Mouse (Mus musculus) spleen, adult 12 weeks (tissue): Measurements from ENCODE around the gene Col23a1.
"Not testable (repeated sequence)": the region's sequence is repeated elsewhere in the genome, so short reads cannot be mapped to it uniquely, and the experiment has no call there.

ENCODE experiments used
- DNase-seq: peaks from one replicate; pipeline ENCODE4 v3.0.0; 2022; ENCODE audit warnings: low spot score

Col23a1 gene

DNA sequence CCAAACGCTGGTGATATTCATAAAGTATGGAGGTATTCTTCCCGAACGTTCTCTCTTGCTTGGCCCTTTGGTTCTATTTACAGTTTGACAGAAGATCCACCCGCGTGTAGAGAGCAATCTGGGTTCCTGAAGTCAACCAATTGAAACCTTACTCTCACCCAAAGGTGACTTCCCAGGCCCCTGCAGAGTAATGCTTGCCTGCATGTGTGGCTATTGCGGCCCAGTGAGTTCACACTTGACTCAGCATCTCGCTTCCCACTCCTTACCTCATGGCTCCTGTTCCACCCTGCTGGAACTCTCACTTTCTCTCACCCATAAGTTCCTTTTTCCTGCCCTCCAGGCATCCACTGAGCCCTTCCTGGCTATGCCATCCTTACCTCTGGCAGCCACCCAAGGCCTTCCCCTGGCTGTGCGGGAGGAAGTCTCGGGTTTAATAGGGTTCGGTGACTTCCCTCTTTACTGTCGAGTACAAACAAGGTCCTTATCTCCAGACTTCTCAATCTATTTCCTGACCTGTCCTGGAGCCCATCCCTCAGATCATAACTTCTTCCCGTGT lies 38.7 kb downstream of the Col23a1 start:
- no peak for DNase-seq

DNA sequence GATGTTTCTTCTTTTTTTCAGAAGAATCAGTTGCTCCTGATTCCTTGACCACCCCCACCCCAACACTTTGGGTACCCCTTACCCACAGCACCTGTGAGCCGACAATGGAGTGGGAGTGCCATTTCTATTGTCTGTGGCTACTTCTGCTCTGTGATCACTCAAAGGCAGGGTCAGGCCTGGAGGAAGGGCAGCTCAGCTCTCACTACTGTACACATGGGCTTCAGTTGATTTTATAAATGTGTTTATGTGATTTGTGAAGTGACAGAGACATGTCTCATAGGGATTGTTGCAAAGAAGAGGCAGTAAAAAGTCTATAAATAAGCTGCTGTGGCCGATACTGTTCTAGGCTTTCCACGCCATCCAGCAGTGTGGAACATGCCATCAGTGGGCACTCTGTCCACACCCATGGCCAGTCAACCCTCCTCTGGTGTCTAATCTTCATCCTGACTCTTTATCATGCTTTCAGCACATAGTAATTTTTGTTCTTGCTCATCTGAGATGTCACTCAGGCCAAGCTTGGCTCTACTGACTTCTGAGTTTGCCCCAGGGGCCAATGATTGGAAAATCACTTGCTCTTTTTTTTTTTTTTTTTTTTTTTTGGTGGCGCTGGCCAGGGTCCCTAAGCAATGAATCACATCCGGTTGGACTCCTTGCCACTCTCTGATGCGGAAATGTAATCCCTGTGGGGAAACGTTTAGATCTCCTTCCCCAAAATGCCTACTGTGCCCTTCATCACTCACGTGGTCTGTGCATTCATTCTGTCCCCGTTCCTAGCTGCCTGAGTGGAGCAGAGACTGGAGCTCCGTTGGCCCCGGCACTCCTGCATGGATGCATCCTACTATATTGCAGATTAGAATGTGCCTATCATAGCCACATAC lies 40.4 kb downstream of the Col23a1 start:
- DNase-seq = no peak

GRCm38 (mm10) chr11:51334017-51334416 lies 44.3 kb downstream of the Col23a1 start:
- DNase-seq = no peak

DNA sequence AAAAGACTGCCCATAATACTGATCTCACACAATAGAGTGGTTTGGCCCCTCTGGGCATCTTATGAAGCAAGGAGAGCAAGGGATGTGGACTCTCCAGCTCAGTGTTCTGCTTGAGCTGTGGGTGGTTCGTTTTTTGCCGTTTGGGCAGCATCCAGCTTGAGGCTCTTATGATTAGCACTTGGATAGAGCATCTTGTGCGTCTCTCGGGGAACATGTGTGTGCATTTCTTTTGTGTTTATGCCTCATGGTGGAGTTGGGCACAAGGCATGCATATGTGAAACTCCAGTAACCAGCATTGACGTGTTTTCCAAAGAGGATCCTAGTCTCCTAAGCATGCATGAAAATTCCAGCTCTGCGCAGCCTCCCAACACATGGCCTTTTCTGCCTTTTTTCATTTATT lies 47.9 kb downstream of the Col23a1 start:
- no peak for DNase-seq

- DNase-seq = no peak
Measured at GRCm38 (mm10) chr11:51338416-51338815, 48.7 kb downstream of the Col23a1 start.

DNA sequence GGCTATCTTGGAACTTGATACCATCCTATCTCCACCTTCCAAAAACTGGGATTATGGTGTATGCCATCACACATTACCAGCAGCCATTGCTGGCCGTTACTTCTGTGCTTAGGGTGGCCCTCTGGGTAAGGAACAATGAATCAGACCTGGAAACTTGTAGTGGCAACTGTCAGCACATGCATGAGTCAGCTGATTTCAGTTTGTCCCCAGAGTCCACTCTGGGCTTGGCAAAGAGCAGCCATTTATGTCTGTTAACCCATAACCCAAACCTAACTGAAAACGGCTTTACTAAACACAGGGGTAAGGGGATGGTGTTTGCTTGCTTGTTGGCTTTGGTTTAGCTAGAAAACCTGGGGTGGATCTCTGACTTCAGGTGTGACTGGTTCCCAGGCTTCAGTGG lies 51.4 kb downstream of the Col23a1 start:
- no peak for DNase-seq

GRCm38 (mm10) chr11:51342776-51343175 lies 53.1 kb downstream of the Col23a1 start:
- DNase-seq = no peak

DNA sequence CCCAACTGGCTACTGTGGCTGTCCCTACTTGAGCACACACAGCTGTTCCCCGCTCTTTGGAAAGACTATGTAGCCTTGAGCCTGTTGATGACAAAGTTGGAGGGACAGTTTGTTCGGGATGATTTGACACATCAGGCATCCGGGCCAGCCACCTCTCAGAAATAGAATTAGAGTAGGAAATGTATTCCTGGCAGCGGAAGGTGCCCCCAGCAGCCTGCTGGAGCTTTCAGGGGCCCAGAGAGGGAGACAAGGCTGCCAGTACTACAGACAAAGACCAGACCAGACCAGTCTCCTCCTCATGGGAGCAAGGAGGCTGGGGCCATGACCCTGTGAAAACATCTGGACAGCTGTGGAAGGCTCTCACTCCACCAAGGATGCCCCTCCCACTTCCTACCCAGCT lies 53.6 kb downstream of the Col23a1 start:
- no peak for DNase-seq

GRCm38 (mm10) chr11:51343728-51344289 lies 54.1 kb downstream of the Col23a1 start:
- DNase-seq = no peak

DNA sequence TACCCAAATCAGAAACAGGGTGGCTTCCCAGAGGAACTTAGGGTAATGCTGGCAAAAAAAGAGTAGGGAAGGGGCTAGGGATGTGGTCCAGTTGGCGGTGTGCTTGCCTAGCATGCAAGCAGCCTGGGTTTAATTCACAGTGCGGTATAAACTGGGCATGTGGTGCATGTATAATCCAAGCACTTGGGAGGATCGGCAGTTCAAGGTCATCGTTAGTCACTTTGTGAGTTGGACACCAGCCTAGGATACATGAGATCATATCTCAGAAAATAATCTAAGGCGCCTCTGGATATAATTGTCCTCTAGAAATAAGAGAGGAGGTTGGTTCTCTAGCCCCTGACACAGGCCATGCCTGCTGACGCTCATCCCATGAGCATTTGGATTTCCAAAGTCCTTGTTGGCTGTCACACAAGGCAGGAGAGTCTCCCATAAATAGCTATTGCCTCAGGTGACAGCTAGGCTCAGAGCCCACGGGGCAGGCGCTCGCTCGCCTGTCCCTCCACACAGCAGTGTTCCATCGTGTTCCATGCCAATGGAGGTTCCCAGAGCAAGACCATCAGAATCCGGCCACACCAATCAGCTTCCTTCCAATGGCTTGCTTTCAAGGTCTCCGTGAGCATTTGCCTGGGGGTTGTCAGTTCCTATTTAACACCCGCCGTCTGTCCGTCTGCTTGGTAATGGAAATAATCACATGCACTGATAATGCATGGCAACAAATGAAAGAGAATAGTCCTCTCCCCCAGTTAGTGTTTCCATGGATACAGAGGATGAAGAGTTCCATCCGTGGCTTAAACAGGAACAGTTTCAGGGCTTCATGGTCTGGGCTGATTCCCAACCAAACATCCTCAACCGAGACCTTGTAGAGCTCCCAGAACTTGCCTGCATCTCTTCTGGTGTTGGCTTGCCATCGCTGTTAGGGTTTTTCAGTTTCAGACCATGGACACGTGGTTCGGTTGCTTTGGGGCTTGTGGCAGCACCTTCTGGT lies 56.1 kb downstream of the Col23a1 start:
- no peak for DNase-seq

- no peak for DNase-seq
Measured at GRCm38 (mm10) chr11:51347756-51348155, 58.0 kb downstream of the Col23a1 start.

DNA sequence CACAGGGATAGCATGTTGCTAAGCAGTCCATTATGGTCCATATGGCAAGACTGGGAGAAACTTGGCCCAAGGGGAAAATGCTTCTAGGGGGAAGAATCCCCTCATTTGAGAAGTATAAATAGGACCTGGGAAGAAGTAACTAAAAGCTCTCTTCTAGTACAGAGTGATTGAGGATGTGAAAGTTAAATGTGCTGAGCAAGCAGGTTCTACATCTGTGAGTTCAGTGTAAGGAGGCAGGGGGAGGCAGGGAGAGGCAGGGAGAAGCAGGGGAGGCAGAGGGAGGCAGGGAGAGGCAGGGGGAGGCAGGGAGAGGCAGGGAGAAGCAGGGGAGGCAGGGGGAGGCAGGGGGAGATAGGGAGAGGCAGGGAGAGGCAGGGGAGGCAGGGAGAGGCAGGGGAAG lies 59.9 kb downstream of the Col23a1 start:
- no peak for DNase-seq

- DNase-seq = no peak
Measured at GRCm38 (mm10) chr11:51351151-51351550, 61.4 kb downstream of the Col23a1 start.

- DNase-seq = no peak
Measured at GRCm38 (mm10) chr11:51351841-51352240, 62.1 kb downstream of the Col23a1 start.

DNA sequence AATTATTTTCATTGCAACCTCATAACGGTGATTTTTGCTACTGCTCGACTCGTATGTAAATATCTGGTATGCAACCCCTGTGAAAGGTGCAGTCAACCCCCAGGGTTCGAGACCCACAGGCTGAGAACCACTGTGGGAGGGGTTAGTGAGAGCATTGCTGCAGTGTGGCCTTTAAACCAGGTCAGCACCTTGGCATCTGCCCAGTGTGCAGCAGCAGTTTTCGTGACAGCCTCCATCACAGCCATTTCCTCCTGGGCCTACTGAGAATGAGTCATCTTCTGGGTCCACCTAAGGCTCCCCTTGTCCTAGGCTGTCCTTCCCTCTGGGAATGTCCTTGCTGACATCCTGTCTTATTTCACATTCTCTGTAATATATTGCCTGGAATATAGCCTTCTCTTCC lies 64.0 kb downstream of the Col23a1 start:
- DNase-seq = no peak

DNA sequence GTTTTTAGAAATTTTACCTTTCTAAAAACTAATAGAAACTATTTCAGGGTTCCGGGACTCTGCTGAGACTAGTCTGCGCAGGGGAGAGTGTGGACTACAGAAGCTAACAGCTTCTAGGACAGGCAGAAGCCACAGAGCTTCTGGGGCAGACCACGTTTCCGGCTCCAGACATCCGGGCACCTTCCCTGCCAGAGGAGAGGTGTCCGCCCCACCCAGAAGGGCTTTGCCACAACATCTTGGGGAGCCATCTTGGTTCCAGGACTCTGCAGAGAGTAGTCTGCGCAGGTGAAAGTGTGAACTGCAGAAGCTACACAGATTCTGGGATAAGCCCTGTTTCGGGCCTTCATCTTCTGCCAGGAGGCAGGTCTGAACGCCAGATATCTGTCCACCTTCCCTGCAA lies 69.3 kb downstream of the Col23a1 start:
- not testable (repeated sequence) for DNase-seq

GRCm38 (mm10) chr11:51364353-51364752 lies 74.6 kb downstream of the Col23a1 start:
- no peak for DNase-seq

DNA sequence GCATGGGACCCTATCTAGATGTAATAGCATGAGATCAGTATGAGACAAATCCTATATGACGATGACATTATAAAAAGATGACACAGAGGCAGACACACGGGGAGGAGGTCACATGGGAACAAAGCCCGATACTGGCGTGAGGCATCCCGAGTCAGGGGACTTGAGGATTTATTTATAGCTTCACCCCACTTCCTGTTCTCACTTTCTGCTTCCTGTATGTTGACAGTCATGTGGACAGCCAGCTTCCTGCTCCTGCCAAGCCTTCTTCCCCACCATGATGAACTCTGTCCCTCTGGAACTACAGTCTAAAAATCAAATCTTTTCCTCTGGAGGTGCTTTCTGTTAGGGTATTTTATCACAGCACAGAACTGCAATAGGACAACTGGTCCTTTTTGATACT lies 77.6 kb downstream of the Col23a1 start:
- no peak for DNase-seq

GRCm38 (mm10) chr11:51370273-51370672 lies 80.6 kb downstream of the Col23a1 start:
- no peak for DNase-seq

DNA sequence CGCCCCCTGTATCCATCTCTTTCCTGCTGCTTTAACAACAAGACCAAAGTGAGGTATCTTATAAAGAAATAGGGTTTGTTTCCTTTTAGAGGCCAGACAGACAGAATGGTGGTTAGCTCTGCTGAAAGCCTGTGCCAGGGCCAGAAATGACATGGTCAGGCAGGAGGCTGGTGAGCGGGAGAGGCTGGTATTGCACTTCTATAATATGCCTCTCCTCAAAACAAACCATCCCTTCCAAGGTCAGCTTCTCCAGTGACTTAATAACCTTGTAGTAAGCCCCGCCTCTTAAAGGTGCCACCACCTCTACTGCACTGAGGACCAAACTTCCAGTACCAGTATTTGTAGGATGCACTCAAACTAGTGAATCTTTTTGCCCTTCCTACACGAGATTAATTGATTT lies 81.6 kb downstream of the Col23a1 start:
- no peak for DNase-seq

DNA sequence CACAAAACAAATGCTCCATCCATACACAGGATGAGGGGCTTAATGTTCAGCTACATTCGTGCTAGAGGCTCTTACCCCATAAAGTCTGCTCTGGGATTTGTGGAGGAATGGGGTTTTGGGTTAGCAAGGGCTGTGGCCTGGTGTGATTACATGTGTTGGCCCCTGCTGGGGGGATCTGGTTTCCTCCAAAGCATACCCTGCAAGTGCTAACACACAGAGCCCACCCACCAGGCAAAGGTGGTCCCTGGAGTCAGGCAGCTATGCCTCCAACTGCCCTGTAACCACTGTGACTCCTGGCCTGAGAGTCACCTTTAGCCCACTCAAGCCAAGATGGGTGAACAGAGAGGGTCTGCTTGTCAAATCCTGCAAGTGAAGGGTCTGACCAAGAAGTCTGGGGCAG lies 82.2 kb downstream of the Col23a1 start:
- DNase-seq = no peak

DNA sequence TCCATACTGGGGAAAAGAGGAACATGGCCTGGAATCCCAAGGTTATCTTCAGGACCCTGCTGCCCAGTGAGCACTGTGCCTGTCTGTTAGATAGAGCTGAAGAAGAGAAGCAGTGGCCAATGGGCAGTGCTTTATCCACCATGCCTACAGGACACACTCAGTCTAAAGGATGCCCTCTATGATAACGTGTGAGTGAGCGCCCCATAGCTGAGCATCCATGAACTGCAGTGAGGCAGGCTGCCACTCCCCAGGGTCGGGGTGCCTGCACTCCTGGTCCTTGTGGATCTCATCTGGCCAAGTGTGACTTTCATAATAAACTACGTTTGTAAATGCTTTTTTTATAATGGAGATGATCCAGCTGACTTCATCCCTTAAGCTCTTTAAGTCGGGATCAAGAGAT lies 87.5 kb downstream of the Col23a1 start:
- DNase-seq = no peak
